Mouse (Mus musculus) ES-Bruce4 (cell line): ENCODE results near the gene Adprhl1.

ENCODE experiments used
- CTCF ChIP-seq: IDR thresholded peaks from one replicate; pipeline ENCODE4 v1.8.1; 2011; ENCODE audit warnings: low read depth, low read length
- POLR2A ChIP-seq: IDR thresholded peaks from one replicate; pipeline ENCODE4 v1.8.1; 2011; ENCODE audit warnings: low read length; ENCODE audit not compliant: insufficient read depth

DNA sequence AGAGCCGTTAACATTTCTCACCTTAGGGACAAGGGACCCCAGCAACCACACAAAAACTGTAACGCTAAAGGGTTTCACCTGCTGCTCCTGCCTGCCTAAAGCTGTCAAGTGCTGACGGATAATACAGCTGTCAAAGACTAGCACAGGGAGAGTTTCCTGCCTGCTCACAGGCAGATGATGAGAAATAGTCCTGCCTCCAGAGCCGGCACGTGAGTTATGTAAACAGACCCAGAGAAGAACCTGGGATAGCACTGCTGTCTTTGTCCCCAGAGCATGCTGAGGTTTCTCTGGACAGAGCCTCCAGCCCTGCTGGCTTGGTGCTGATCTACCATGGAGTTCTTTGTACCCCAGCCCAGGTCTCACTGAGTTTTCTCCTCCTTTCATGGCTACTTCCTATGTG is 36.9 kb downstream of the Adprhl1 start:
- TF ChIP-seq POLR2A (no peak), CTCF (no peak)
